Mouse (Mus musculus) heart, postnatal 10 days (tissue): ENCODE measurements at regions not wholly inside any gene's neighbourhood (a gene's known extent, or its start where the extent isn't known, plus 50 kb on each side); places are given as distances from the start of the nearest gene placed in this dataset.
A peak's percentile ranks its signal among the peaks of the same experiment; 100 is the strongest.

Experiments used
- DNase-seq, 2 experiments: peaks; one replicate each; pipeline ENCODE4 v3.0.0; 2021
- intact Hi-C: fragments of 180-260 bp; cut with DNase I; formaldehyde crosslinking; loops from one replicate; pipeline ENCODE4 v1.15.1; 2025

DNA sequence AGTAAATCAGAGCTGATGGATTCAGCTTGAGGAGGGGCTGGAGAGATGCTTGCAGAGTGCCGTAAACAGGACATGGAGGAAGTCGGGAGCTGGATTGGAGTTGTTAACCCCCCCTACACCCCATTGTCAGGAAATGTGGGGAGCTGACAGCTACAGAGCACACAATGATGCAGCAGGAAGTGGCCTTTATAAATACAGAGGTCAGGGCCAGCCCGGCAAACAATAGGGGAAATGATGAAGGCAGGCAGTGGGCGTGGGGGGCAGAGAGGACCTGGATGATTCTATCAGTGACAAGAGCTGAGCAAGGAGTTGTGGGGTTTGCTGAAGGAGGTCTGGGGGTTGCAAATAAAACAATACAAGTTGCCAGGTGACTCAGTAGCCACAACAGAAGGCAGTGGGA lies 265.3 kb downstream of the Ets1 start:
- intact Hi-C loops, result no loop called here

DNA sequence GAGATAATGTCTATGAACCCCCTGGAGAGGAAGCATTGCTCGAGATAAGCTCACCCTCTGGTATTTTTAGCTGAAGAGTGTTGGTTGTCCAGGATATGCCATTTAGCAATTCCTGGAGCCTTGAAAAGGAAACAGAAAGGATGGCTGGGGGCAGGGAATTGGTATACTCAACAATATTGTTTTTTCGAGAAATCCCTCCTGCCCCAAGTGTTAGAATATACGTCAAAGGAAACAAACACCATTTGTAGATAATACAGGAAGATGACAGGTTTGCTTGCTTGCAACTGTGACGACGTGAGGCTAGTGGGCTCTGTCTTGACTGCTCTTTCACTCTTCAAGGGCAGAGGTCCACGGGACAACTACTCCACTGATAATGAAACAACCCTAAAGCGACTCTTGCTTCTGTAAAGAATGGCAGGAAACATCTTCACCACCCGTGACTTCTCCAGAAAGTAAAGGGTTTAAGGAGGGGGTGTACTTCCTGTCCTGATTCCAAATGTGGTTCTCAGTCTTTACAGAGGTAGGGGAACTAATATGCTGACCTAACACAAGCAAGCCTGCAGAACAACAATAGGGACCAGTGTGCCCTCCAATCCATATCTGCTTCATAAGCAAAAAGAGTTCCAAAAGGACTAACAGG lies 270.3 kb downstream of the Ets1 start:
- intact Hi-C loops, result no loop called here
- peak; percentile 41 to 50 for DNase-seq

More for the DNA sequence above, 265.3 kb downstream of the Ets1 start:
- peak; percentile 60 to 65 for DNase-seq

DNA sequence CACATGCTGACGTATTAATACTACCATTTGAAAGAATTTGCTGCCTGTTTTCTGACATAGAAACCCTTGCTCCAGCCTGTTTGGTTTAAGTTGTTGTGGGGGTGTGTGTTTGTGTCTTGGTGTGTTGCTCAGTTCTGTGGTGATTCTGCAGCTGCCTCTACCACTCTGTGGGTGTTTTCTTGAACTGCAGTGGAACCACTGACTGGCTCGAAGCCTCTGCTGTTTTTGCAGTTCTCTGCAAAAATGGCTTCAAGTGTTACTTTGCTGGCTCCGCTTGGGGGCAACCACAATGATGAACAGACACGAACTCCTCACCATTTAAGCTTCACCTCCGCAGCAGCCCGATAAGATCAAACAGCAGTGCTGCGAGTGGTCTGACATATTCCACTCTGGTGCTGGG lies 274.6 kb downstream of the Ets1 start:
- intact Hi-C loops, result loop anchor here (2.0 kb wide), 1 partner anchor 16 kb away; no protein-coding TSS in a partner anchor
- DNase-seq, result no peak

DNA sequence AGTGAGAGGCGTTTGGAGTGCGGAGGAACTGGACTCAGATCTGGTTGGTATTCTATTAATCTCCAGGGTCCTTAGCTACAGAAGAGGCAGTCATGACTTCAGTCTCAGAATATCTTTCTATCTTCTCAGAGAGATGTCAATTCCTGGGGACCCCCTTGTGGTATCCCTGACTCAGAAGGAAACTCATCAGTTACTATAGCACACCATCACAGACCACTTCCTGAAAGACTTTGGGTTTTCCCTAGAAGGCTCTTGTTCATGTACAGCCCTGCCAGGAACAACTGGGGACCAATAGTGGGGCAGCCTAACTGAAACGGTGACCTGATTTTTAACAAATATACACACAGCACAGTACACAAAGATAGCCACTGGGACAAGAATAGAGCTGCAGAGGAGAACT lies 279.6 kb downstream of the Ets1 start:
- intact Hi-C loops, result no loop called here
- no peak for DNase-seq

DNA sequence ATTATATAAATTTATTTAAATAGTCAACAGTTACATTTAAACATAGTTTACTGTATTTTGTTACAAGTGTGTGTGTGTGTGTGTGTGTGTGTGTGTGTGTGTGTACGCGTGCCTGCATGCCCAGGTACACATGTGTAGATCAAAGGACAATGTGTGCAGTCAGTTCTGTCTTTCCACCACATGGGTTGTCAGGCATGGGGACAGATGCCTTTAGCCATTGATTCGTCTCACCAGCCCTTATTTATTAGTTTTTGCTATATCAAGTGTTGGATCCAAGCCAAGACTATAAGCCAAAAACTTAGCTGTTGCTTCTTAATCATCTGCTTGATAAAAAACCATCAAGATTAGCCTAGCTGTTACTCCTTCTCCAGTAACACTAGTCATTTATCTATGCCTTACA lies 280.7 kb downstream of the Ets1 start:
- DNase-seq, result no peak
- intact Hi-C loops, result no loop called here

DNA sequence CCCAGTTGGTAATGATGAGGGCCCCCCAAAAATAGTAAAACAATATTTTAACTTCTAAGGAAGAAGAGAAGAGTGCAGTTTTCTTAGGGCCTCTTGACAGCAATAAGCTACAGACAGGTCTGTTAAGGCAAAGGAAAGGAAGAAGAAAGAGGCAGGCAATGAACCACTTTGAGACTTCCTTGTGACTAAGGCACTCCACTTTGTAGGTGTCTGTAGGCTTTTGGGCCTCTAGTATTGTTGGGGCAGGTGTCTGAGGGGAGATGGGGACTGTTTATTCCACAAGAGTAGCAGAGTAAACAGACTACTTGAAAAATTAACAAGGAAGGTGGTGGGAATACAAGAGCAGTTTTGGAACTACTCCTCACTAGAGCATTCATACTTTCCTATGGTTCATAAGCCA lies 287.9 kb downstream of the Ets1 start:
- intact Hi-C loops, result no loop called here

DNA sequence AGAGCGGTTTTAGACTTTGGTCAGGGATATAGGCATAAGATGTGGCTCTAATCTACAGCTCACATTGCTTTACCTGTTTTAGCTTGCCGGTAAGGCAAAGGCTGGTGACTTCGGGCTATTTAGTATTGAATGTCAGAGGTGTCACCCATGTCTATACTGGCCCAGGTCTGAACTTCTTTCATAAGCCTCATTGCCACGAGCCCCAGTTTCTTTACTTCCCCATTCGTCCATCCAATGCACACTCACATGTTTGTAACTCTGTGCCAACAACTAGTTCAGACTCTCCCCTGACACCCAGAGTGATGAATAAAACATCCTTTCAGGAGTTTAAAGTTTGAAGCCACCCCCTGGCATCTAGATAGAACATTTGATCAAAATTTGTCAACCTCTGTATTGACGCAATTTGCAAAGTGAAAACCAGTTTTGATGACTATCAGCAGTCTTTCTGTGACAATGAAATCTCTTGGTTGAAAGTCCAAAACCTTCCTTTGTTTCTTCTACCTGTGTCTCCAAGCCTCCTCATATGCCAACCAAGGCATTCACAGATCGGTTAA lies 288.4 kb downstream of the Ets1 start:
- no peak for DNase-seq
- intact Hi-C loops, result no loop called here

More for the DNA sequence above, 287.9 kb downstream of the Ets1 start:
- DNase-seq, result no peak

DNA sequence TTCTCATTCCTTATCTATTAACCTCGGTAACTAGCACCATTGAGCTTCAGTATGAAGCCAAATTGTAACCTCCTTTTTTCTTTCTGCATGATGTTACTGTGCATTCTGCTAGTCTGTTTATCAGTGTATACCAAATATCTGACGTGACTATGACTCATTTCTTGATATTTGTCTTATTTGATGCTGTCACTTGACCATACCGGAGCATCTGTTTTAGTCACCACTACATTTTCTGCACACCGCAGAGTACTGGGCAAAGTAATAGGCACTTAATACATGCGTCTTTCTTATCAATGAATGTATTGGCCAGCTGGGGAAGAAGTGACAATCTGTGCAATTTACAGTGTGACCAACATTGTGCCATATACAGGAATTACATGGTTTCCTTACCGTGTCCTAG lies 289.0 kb downstream of the Ets1 start:
- no peak for DNase-seq
- intact Hi-C loops, result no loop called here

DNA sequence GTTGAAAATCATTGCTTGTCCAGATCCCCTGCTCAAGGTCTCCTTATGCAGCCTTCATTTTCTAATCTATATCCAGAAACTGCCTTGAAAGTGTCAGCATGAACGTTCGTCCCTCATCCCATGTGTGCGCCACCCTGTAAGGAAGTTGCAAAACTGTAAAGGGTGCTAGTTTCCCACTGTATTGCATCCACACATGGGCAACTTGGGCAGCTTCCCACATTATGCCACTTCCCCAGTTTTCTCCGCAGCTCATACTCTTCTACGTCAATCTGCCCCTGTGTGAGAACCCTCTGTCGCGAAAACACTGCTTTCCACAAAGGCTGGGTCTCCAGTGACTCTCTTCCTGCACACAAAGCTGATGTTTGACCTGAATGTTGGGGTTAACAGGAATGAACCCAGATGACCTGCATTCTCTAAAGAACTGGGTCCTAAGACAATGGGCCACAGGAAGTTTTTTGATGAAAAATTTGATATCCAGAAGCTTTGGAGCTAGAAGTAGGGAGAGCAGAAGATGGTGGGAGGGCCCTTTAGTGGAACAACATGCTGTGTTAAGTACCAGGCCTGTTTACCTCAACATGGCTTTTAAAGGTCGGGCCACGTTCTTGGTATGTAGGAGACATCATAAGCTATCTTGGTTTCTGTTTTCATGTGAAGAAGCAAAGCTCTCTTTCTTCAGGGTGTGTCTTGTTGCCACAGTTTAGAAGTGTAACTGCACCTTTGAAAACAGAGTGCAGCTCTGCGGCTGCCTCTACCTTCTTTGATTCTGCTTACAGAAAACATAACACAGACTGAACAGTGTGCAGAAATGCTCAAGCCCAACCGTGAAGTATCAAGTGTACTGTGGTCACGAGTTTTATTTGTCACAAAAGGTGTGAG lies 289.9 kb downstream of the Ets1 start:
- intact Hi-C loops, result loop anchor here (2.0 kb wide), 1 partner anchor 15 kb away; no protein-coding TSS in a partner anchor

DNA sequence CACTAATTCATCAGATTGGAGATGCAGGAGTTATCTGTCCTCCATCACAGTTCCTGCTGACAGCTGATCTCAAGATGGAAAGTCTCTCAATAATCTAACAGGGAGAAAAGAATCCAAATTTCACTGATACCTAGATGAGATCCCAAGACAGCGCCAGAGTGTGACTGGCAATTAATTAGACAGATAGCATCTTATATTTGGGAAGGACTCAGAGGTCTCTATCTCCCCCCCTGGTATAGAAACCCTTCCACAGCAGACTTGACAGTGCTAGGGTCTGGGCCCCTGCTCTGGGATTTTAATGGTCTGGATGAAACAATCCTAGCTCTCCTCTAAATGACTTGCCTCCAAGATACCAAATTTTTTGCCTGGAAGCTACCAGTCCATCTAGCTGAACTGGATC lies 291.6 kb downstream of the Ets1 start:
- intact Hi-C loops, result loop anchor here (2.0 kb wide), 1 partner anchor 17 kb away; no protein-coding TSS in a partner anchor
- DNase-seq, result no peak

More for the DNA sequence above, 289.9 kb downstream of the Ets1 start:
- DNase-seq, result no peak

DNA sequence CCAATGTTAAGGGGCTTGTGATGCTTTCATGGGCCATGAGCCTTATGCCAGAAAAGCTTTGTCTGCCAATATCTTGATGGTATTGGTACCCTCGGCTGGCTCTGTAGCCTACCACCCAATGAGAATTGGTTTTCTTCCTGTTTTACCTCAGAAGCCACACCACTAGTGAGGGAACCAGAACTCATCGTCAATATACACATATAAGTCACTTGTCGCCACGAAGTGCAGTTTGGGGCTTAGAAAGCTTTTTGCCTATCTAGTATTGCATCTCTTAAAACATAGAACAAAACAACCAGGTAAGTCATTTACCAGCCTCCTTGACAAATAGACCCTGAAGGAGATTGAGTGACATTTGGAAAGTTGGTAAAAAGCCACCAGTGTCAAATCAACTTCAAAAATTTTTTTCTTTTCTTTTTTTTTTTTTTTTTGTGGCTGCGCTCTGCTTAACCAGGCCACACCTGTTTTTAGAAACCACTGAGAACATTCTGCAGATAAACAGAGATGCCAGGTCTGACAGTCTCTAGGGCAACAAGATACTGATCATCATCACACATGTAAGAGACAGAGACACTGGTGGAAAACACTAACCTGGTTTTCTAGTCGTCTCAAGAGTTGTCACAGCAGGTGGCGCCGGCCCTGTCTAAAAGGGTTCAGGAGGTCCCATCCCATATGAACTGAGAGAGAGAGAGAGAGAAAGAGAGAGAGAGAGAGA lies 292.4 kb downstream of the Ets1 start:
- no peak for DNase-seq
- intact Hi-C loops, result no loop called here

DNA sequence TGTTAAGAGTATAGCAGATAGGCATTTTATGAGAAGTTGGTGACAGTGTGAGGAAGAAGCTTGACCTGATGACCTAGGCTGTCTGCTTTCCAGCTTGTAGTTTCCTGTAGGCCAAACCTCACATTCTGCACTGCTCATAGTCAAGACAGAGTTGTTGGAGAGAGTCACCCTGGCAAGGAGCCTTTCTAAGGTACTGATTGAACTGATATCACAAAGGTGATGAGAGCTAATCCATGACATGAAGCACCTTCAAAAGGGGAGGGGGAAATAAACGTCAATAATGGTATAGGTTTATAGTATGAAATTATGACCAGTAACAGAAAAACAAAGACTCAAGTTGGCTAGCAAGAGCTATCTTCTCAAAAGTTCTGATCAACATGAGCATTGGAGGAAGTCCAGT lies 293.3 kb downstream of the Ets1 start:
- intact Hi-C loops, result no loop called here
- DNase-seq, result no peak

DNA sequence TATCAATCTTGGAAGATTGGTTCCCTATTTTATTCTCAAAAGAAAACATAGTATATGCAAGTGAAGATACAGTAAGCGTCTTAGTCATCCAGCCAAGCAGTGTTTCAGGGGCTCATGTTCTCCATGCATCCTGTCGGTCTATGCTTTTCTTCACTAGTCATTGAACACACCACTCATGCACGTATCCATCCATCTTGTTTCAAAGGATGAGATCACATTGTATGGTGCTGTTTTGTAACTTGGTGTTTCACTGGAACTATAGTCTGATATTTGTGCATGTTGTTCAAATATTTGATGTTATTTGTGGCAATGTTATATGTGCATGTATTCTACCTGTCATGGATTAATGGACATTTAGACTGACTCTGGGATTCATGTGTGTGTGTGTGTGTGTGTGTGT lies 293.8 kb downstream of the Ets1 start:
- DNase-seq, result no peak
- intact Hi-C loops, result loop anchor here (10.0 kb wide), 1 partner anchor 95 kb away; no protein-coding TSS in a partner anchor

DNA sequence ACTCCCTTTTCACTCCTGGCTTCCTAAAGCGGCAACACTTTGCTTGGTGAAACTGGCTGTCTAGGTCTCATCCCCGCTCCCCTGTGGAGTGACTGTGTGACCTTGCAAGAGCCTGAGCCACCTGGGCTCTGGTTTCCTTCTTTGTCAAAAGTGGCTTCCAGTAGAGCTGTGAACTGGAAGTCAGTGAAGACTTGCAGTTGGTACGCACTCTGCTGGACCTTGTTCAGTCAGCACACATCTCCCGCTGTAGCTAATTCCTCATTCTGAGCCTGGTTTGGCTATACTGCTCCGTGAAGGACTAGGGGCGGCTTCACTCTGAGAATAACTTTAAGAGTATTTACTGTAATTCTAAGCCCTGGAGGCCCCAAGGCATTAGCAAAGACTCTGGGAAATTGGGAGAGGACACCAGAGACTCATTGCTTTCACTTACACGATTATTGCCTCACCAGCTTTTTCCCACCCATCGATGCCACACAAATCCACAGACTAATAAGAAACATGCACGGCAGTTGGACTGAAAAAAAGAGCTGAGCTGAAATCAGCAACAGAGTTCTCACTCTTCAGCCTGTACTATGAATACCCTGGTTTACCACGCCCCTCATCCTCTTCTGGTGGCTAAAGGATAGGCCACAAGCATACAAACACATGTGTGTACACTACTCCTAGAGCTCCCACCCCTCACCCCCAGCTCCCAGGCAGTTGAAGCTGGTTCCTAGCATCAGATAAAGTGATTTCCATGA lies 295.4 kb downstream of the Ets1 start:
- intact Hi-C loops, result loop anchor here (10.0 kb wide), 1 partner anchor 97 kb away; no protein-coding TSS in a partner anchor
- no peak for DNase-seq

DNA sequence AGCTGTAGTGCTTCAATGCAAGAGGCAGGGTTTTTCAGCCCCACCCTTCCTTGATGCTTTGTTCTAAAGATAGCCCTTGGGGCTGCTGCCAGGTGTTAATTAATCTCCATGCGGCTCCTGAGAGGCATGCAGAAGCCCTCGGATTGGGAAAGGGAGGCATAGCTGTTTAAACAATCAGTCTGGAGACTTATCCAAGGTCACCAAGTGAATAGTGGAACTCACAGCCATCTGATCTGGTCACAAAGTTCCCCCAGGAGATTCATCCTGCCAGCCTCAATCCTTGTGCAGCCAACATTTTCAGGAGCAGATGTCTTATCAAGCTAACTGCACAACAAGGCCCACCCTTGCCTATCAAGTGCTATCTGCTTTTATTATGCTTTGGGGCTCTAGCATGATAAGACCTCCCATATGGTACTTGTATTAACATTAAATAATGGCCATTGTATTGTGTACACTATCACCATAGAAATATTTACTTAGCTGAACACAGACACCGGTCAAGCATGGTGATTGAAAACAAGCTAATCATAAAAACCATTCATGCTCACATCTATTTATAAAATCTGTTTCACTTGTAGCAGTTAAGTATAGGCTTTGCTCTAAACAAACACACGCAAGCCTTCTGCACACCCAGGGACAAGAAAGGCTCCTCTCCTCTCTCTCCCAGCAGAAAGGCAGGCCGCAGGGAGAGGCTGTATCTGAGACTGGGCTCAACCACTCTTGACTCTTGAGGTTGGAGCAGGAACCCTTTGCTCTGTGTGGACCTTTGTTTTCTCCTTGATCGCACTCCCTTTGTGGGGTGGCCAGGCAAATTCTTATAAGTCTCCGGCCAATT lies 297.4 kb downstream of the Ets1 start:
- peak; percentile 74 to 75 for DNase-seq
- intact Hi-C loops, result loop anchor here (10.0 kb wide), 1 partner anchor 99 kb away; no protein-coding TSS in a partner anchor

DNA sequence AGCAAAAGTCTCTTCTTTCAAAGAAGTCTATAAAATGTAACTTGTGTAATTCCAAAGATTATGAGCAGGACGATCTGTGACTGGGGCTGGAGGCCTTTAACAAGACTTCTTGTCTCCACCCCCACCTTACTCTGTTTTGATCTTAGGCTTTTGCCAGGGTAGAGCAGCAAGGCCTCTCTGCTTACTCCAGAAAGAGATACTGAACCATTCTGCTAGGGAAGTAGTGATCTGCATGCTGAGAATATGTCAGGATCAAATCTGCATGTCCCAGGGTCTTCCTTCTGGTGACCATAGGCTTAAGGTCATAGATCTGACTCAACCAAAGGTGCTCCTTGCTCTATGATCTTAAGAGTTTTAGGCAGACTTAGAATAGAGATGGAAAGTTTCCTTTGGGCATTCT lies 298.4 kb downstream of the Ets1 start:
- DNase-seq, result no peak
- intact Hi-C loops, result loop anchor here (10.0 kb wide), 1 partner anchor 100 kb away; no protein-coding TSS in a partner anchor

DNA sequence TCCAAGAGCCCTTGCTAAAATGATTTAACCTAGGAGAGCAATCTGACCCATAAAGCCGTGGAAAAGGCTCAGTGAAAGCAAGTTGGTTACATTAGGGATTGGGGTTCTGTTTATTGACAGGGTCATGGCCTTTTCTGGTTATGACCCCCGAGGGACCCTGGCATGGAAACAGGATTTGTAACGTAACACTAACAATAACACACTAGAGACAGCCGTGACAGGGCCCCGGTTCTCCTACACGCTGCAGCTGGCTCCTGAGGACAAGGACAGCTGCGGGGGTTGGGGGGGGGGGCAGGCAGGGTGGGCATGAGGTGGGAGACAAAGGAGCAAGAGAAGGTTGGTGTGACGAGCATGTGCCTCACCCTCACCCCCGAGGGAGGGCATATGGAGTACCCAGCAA lies 300.4 kb downstream of the Ets1 start:
- intact Hi-C loops, result loop anchor here (5.0 to 10.0 kb wide), 2 partner anchors 102 to 219 kb away; no protein-coding TSS in a partner anchor
- DNase-seq, result no peak

DNA sequence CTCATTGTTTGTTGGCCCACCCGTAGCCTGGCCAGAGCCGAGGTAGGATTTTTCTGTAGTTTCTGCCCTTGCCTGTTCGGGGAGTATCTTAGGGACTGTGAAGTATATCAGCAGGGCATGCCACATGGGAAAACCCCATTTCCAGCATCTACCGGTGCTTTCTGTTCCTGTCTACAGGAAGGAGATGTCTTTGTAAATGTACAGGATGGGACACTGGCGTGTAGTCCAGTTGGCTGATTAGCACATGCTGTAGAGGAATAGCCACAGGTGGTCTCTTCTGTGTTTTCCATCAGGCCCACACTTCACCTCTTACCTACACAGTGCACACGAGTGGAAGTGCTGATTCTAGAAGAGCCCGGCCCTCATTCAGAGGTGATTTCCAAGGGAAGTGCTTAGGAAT lies 301.4 kb downstream of the Ets1 start:
- DNase-seq, result no peak
- intact Hi-C loops, result loop anchor here (5.0 to 10.0 kb wide), 2 partner anchors 103 to 220 kb away; no protein-coding TSS in a partner anchor

DNA sequence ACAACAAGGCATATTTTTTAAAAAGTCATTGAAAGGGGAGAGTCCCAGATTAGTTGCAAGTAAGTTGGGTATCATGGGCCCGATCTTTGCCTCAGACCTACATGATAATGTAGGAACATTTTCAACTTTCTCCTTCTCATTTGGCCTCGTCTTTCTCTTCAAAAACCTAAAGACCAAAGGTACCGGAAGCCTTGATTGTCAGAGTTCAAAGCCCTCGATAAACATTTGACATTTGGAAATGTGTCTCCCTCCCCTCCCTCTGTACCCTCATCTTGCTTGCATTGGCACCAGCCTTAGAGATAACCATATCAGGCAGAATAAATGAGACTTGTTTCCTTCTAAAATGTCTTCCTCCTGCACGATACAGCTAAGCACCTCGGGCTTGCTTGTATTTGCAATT lies 302.8 kb downstream of the Ets1 start:
- no peak for DNase-seq
- intact Hi-C loops, result loop anchor here (5.0 to 10.0 kb wide), 2 partner anchors 104 to 222 kb away; no protein-coding TSS in a partner anchor
